Mouse (Mus musculus) lung, postnatal 25 days (tissue): ENCODE data around the gene Tbc1d2.
"Not testable (repeated sequence)": the region's sequence is repeated elsewhere in the genome, so short reads cannot be mapped to it uniquely, and the experiment has no call there.

Experiments
- DNase-seq: peaks from one replicate; pipeline ENCODE4 v3.0.0; 2022; ENCODE audit warnings: low spot score

Tbc1d2 gene

DNA sequence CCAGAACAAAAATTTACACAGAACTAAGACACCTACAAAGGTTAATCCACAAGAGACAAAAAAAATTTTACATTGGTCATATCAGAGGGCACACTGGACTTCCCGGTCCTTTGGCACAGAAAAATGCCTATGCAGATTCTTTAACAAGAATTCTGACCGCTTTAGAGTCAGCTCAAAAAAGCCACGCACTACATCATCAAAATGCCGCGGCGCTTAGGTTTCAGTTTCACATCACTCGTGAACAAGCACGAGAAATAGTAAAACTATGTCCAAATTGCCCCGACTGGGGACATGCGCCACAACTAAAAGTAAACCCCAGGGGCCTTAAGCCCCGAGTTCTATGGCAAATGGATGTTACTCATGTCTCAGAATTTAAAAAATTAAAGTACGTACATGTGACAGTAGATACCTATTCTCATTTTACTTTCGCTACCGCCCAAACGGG is 69.2 kb downstream of the Tbc1d2 start:
- not testable (repeated sequence) for DNase-seq

DNA sequence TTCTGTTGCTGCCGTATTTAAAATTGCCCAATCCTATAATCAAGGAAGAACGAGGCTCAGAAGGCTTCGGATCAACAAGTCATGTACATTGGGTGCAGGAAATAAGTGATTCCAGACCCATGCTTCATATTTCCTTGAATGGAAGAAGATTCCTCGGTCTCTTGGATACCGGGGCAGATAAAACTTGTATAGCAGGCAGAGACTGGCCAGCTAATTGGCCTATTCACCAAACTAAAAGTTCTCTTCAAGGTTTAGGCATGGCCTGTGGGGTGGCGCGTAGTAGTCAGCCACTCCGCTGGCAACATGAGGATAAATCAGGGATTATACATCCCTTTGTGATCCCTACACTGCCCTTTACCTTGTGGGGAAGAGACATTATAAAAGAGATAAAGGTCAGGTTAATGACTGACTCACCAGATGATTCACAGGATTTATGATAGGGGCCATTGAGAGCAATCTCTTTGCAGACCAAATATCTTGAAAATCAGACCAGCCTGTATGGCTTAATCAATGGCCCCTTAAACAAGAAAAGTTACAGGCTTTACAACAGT is 71.1 kb downstream of the Tbc1d2 start:
- not testable (repeated sequence) for DNase-seq

GRCm38 (mm10) chr4:46578228-46578627 is 71.8 kb downstream of the Tbc1d2 start:
- no peak for DNase-seq

- not testable (repeated sequence) for DNase-seq
Observed at GRCm38 (mm10) chr4:46575509-46576284, 74.3 kb downstream of the Tbc1d2 start.

- DNase-seq: no peak
Observed at GRCm38 (mm10) chr4:46574841-46575240, 75.2 kb downstream of the Tbc1d2 start.

DNA sequence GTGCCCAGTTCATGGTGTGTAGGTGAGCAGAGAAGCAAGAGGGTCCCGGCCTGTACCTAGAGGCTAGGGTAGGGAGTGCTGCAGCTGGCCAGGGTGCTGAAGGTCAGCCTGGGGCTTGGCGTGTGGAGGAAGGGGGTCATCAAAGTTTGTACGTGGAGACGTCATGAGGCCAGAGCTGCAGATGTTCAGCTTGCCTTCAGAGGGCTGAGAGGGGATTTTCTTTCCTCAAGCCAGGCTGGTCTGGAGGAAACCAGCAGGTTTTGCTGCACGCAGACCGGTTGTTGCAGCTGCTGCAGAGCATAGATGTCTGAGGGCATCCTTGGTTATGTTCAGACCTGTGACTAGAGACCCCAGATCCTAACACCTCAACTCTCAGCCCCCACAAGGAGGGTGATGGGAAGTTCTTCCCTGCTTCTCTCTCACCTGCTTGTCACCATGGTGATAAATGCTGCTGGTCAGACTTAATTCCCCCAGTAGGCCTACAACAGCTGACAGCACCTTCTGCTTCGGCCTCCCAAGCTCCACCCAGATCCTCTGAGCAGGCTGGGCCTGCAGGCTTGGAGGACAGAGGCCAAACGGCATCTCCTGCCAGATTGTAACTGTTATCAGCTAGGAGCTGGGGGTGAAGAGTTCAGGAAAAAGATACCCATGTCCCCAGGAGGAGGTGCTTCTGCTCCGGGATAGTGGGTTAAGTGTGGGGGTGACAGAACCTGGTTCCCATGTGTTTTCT is 75.8 kb downstream of the Tbc1d2 start:
- DNase-seq: no peak

DNA sequence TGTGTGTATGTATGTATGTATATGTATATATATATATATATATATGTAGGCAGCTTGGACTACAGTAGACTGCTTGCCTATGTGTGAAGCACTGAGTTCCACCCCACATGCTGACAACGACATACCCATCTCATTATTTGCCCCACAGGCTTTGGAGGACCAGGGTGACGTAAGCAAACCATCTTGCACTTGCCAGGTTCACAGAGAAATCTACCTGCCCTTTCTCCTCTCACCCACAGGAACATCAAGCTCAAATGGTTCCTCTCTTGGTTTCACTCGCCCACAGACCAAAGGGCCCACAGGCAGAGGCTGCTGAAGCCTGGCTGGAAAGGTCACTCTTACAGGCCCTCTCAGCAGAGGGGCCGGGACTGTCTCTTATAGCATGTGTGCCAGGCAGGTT is 77.4 kb downstream of the Tbc1d2 start:
- DNase-seq: no peak

DNA sequence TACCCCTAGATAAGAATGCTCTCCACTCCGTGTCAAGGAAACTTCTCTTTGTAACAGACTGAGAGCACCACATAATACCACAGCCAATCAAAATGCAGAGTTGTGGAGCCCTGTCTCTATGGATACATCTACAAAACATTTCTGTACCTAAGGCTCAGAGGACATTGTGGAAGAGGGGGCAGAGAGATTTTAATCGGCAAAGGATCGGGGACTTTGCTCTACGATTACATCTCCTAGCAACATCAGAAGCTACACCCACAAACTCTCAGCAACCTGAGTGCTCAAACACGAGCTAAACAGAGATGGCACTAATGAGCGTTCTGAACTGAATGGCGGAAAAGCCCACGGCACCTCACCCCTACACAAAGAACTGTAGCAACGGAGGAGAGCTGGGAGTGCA is 78.3 kb downstream of the Tbc1d2 start:
- no peak for DNase-seq

DNA sequence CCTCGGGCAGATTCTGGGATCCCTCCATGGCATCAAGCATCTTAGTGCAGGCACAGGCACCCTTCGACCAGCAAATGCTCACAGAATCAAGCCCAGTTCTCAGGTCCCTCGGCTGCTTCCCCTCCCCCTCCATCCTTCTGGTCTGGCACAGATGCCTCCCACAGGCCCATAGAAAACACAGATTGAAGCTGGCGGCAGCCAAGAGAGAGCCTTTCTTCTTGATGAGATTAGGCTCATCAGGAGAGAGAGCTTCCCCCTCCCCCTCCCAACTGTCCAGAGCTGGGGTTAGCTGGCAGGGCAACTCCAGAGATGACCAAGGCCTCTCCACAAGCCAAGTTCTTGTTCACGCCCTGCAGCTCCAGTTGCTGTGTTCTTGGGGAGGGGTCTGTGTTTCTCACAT is 80.3 kb downstream of the Tbc1d2 start:
- no peak for DNase-seq

DNA sequence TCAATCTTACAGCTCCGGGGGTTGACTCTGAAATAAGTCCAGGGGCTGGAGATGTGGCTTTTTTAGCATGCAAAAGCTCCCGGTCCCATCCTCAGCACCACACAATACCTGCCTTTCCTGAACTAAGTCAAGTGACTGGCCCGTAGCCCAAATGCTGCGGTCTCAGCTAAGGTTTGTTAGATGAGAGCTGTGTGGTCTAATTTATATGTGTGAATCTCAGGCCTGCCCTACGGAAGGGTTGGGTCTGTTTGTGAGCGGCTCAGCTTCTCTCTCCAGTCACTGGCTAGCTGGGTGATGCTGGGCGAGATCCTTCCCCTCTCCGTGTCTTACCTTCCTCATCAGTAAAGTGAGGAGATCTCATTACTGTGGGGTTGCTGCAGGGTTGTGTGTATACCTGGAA is 81.8 kb downstream of the Tbc1d2 start:
- DNase-seq: no peak

DNA sequence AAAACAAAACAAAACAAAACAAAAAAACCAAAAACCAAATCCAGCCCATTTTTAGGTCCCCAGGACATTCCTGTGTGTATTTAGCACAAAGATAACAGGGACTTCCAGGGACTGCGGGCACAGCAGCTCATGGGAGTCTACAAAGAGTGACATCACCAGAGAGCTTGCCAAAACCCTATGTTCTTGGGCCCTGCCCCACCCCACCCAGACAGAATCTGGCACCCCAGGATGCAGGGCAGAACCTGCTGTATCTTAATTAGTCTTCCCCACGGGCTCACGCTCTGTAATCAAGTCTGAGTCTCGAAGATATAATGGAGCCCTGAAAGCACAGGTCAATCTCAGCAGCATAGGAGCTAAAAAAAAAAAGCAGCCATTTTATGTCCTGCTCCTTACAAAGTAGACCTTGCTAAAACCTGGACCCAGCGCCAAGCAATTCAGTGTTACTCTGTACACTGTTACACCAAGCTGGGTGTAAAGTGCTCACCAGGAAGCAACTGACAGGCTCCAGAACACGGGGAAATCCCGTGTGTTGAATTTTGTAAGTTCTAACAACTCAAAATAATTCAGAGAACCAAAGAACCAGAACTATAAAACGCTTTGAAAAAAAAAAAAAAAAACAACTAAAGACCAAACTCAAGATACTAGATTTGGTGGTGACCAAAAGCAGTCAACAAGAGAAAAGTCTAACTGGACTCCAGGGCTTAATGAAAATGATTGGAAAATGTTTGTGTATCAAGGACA is 82.9 kb downstream of the Tbc1d2 start:
- DNase-seq: no peak

- no peak for DNase-seq
Observed at GRCm38 (mm10) chr4:46565393-46565955, 84.5 kb downstream of the Tbc1d2 start.

GRCm38 (mm10) chr4:46564247-46564646 is 85.8 kb downstream of the Tbc1d2 start:
- DNase-seq: no peak

DNA sequence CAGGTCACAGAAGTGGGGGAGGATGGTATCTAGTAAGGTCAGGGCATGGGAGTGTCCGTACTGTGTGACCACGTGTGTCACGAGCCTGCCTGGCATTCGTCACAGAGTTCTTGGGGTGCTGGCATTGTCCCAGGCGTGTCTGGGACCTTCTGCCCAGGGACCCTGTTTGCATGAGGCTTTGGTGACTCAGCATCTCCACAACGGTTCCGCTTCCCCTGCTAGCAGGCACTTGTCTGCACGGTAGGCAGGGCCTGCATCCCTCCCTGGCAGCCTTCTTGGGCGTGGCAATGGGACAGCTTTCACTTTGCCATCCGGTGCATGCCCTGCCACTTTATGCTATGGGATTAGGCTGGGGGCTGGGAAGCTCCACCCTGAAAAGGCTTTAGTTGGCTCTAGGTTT is 86.2 kb downstream of the Tbc1d2 start:
- peak; percentile 71 for DNase-seq

DNA sequence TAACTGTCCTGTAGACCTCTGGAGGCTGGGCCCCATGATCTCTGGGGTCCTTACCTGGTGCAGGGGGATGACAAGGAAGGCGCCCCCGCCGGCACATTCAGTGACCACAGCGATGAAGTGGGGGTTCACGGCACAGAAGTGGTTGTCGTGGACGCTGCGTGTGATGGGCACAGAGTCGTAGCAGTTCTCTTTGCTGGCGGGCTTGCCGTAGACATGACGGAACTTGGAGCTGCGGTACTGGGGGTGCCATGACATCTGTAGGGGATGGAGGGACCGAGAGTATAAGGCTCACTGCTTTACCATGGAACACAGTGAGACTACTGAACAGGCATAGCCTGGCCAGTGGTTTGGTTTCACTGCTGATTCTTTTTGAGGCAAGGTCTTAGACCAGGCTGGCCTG is 87.2 kb downstream of the Tbc1d2 start:
- DNase-seq: no peak

DNA sequence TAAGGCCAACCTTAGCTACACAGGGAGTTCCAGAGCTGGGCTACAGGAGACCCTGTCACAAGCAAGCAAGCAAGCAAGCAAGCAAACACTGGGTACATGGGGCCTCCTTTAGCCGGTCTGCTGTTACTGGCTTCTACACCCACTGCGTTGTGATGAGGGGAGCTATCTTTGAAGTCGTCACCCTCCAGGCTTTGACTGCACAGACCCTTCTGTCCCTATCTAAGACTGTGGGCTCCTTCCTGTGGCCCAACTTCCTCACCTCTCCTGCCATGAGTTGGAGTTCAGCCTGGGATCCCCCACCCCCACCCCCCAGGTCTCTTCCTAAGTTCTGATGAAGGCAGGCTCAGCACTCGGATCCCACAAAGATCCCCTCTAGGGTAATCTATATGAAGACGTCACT is 88.0 kb downstream of the Tbc1d2 start:
- DNase-seq: no peak

DNA sequence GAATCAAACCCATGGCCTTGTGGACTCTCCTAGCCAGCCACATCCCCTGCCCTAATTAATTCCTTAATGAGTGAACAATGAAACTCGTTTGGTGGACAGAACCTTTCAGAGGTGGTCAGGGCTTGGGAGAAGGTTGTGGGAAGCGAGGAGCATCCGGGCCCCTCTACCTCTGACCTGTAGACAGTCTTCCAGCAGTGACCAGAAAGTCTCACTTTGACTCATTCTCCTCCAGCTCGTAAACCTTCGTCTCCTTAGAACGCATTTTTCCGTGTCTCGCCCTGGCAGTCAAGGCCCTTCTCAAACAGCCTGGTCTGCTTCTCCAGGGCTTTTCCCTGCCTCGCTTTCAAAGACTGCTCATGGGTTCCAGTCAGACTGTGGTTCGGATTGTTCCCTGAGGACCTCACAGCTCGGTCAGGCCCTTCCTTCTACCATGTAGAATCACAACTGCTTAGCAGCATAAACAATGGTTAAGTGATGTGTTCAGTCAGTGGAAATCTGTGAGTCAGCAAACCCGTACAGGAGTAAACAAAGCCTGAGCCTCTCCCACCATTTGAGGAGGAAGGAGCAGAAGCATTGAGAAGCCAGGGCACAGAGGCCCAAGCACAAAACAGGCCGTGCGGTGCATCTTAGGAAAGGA is 89.8 kb downstream of the Tbc1d2 start:
- DNase-seq: no peak

DNA sequence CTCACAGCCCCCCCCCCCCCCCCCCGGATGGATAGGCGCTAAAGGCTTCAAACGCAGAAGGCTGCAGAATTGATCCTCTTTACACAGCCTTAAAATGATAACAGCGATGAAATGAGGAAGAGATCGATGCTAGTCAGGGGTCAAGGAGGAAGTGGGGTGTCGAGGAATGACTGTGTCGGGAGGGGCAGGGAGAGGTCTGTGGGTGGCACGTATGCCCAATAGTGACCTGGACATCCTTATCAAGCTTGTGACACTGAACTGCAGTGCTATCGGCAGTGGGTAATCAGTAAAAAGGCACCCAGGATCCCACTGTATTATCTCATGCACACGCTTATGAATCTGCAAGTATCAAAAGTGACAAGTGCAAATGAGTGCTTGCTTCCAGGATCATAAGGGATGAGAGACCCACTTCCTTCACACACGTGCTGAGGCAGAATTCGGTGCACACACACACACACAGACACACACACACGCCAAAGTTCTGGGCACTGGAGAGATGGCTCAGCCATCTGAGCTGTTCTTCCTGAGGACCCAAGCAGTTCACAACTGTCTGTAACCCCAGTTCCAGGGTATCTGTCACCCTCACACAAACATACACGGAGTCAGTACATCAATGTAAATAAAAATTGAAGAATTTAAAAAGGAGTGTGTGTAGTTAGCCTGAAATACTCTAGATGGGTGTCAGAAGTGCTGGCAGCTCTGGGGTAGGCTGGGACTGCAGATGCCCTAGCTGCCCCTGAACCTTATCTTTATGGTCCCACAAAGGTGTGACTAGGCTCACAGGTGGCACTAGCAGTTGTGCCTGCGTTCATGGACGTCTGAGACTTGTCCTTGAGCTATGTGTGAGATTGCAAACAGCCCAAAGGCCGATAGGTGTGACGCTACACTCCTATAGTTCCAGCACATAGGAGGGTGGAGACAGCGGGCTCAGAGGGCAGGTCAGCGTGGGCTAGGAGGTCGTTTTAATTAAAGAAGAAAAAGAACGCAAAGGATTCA is 91.0 kb downstream of the Tbc1d2 start:
- no peak for DNase-seq

DNA sequence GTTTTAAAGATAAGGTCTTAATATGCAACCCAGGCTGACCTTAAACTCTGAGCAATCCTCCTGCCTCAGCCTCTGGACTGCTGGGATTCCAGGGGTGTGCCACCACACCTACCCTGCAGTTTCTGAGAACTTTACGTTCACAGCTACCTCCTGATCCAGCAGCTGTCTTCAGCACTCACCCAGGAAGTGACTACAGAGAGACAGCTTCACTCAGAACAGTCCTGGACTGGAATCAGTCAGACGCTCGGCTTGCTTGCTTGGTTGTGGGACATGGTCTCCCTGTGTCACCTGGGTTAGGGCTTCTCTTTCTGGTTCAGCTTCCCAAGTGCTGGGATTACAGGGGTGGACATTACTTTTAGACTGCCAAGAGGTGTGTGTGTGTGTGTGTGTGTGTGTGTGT is 93.1 kb downstream of the Tbc1d2 start:
- no peak for DNase-seq

- peak; percentile 55 for DNase-seq
Observed at GRCm38 (mm10) chr4:46555762-46556161, 94.2 kb downstream of the Tbc1d2 start.
